Mouse (Mus musculus): Measurements from ENCODE around the gene Zfp423. TPM values are rescaled to one million over a fixed set of nuclear protein-coding genes. Genes with fewer than 3 reads are reported as not detected.
A peak's percentile ranks its signal among the peaks of the same experiment; 100 is the strongest.

The Zfp423 gene
- polyA plus RNA-seq, 1 experiment, result 31.1 TPM

DNA sequence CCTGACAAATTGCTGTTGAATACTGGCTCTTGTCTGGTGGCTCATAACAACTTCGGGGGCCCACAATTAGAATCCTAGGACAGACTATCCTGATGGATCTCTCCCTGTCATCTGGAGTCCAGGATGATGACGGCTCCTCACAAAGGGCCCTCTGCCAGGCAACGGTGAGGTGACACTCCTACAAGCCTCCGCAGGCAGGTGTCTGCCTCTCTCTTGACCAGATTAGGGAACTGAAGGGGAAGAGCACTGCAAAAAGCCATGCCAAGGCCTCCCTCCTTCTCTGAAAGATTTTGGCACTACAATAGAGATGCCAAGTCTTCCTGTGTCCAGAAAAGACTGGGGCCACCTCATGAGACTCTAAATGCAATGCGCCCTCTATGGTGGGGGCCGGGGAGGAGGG lies 7.1 kb downstream of the Zfp423 start:
- no peak for DNase-seq (ENCODE audit: low read depth)

DNA sequence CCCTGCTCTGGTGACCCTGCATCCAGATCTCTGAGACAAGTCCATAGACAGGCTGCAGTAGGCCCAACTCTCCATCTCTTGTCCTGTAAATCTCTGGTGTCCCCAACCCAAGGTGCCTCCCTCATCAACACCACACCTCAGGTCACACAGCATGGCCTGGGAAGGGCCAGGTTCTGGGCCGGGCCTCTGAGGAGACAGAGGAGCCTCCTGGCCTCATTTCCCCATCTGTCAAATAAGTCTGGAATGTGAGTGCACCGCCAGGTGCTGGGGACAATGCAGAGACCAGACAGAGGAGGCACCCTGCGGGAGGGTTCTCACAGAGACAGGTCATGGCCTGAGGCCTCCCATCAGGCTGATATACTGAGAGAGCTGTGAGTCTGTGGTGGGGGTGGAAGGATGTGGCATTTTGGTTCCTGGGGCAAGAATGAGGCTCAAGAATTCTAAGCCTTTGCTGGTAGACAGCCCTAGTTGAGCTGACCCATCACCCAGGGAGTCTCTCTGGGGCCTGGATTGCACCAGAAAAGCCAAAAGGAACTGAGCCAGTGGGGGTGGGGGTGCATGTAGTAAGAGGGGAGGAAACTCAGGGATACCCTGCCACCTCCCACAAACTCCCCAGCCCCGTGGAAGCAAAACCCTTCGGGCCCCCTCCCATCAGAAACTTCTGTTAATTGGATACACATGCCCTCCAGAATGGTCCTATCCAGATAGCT lies 15.0 kb downstream of the Zfp423 start:
- no peak for DNase-seq (ENCODE audit: low read depth)

GRCm38 (mm10) chr8:87943651-87944091 lies 15.7 kb downstream of the Zfp423 start:
- no peak for DNase-seq (ENCODE audit: low read depth)

DNA sequence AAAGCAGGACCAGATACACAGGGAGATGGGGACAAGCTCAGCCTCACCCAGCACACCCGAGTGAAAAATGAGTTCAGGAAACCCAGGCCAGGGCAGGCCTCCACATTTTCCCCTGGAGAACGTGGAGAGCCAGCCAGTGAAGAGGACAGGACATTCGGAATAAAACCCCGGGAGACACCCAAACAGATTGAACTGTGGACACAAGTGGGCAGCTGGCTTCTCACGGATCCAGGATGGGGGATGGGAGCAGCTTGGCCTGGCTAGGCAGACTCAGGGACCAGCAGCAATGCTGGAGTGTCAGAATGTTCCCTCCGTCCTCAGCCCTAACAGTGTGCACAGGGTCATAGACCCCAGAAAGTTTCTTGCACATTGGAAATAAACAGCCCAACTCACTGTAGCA lies 18.7 kb downstream of the Zfp423 start:
- DNase-seq (ENCODE audit: low read depth), result no peak

DNA sequence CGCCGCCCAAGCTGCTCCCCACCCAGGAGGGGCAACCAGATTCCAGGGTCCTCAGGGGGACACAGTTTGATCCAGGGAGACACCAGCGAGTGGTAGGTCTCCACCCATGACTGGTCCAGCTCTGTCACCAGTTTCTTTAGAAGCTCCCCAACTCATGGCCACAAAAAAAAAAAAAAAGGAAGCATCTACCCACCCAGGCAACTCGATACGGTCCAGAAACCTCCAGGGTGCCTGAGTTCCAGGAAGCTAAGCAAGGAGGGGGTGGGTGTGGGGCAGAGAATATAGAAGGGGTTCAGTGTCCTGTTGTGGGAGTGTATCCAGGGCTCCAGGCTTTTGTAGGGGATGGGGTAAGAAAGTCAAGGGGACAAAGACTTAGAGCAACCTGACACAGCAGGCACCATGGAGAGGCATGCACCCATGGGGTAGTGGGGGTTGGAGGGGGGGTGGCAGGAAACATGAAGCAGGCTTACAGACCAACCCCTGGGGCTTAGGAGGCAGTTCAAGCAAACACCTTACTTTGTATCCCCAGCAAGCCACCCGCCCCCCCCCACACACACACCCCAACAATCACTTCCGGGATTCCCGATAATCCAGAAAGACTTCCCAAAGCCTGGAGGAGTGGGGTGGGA lies 20.0 kb downstream of the Zfp423 start:
- DNase-seq (ENCODE audit: low read depth), result no peak

- DNase-seq (ENCODE audit: low read depth), result no peak
Measured at GRCm38 (mm10) chr8:87938351-87939232, 20.8 kb downstream of the Zfp423 start.

DNA sequence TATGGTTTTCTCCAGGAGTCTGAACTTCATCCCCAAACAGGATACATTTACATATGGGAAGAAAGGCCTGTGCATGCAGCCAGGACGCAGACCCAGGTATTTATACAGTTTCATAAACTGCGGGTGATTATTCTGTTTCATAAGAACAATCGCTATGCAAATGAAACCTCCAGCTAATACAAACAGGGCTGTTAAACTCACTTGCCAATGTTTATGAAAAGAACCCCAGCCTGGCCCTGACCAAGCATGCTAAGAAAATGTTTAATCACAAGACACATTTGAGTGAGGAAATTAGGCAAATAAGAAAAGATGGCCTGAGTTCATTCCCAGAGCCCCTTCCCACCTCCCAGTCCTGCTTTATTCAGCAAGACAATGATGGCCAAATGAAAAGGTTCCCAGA lies 22.2 kb downstream of the Zfp423 start:
- DNase-seq (ENCODE audit: low read depth), result no peak

DNA sequence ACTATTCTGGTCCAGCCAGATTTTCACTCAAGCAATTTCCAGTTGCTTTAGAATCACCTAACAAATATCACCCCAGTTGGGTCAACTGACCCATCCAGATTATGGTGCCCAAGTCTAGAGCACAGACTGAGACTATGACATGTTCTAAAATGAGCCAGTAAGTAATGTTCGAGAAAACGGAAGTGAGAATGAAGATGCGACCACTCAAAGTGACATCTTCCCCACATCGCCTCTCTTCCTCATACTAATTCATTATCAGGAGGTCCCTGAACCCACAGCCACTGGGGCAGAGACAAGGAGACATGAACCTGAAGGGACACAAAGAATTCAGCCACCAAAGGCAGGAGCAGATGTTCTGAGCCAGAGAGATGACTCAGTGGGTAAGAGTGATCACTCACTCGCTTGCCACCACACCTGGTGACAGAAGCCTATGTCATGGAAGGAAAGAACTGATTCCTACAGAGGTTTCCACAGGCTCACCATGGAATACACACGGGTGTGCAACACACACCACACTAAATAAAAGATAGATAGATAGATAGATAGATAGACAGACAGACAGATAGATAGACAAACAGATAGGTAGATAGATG lies 24.2 kb downstream of the Zfp423 start:
- no peak for DNase-seq (ENCODE audit: low read depth)

- no peak for DNase-seq (ENCODE audit: low read depth)
Measured at GRCm38 (mm10) chr8:87934175-87934574, 25.2 kb downstream of the Zfp423 start.

DNA sequence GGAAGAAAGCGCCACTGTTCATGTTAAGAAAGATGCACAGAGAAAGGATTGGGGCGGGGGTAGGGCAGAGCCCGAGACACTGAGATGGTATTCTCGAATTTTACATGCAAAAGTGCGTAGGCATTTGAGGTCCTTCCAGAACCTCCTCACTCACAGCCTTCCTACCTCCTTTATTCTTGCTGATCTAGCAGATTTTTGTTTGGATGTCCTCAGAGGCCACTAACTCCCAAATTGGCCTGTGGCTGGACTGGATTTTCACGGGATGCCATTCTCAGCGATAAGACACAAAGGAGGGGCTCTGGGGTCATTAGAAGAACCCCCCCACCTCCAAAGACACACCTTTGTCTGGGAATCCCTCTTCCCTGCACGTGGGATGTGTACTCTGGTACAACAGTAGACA lies 25.6 kb downstream of the Zfp423 start:
- DNase-seq (ENCODE audit: low read depth), result no peak

GRCm38 (mm10) chr8:87928857-87929256 lies 30.5 kb downstream of the Zfp423 start:
- DNase-seq (ENCODE audit: low read depth), result no peak

DNA sequence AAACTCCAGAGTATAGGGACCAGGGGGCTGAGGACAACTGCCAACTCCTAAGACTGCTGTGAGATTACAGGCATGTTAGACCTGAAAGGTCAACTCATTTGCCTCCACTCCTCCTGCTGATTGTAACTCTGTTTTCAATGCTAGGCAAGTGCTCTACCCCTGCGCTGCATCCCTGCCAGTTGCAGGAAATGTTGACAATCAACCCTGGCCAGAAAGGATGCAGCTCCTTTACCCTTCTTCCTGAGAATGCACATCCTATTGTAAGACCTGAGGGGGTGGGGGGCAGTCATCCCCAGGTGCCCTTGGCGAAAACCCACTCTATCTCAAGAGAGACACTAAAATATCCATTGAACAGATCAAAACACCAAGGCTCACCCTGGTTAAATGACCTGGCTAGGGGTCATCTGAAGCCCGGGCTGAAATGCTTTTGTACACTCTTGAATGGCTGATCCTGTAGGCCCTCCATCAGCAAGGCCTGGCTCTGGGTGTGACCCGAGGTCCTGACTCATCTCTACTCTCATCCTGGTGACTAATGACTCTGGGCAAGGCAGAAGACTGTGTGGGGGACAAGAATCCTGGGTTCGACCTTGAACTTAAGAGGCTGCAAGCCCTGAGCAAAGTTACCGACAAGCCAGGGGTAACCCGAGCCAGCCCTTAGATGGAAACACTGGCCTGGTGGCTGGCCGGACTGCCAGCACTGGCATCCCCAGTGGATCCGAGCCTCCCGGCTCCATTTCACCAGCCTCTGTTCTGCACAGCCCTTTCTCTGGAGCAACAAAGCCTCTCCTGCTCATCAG lies 32.2 kb downstream of the Zfp423 start:
- DNase-seq (ENCODE audit: low read depth), result no peak

DNA sequence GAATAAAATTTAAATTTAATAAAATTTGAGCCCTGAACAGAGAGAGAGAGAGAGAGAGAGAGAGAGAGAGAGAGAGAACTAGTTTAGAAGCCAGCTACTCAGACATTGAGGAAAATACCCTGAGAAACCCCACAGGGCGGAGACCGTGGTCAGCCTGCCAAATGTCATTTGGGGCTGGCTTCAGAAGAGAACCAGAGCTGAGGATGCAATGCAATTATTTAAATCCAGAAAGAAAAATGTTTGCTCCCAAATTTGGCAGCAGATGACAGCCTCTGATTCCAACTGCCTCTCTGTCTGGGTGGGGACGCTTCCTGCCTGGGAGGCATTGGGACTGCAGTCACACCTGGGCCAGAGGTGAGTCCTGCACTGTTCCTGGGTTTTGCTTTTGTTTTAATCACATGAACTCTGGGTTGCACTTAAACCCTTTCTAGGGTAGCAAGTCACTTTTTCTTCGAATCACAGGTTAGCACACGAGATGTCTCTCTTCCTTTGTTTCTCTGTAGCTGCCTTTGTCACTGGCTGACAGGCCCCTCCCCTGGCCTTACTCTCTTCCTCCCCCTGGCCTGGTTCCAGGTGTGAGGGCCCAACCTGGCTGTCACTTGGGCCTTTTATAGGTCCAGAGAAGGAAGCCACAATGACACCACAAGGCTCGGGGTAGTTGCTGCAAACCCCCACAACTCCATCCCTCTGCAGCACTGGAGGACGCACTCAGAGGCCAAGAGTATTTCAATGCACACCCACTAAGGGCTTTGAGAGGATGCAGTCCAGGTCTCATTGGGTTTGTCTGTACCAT lies 33.1 kb downstream of the Zfp423 start:
- no peak for DNase-seq (ENCODE audit: low read depth)

DNA sequence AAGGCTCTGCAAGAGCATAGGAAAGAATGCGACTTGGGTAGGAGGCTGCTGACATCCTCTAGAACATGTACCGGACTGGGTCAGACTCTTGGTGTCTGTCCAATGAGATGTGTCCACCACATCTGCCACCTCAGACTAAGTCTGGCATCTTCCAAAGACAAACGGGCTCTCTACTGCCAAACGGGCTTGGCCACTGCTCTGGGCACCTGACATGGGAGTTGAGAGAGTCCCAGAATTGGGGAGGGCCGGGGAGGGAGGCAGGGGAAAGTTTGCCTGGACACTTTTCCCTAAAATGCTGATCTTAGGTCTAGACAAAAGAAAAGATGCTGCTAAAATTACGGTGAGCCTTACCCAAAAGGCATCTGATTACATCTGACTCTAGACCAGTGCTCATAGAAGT lies 36.5 kb downstream of the Zfp423 start:
- DNase-seq (ENCODE audit: low read depth), result no peak

- DNase-seq (ENCODE audit: low read depth), result peak; percentile 87
Measured at GRCm38 (mm10) chr8:87922446-87922845, 36.9 kb downstream of the Zfp423 start.

DNA sequence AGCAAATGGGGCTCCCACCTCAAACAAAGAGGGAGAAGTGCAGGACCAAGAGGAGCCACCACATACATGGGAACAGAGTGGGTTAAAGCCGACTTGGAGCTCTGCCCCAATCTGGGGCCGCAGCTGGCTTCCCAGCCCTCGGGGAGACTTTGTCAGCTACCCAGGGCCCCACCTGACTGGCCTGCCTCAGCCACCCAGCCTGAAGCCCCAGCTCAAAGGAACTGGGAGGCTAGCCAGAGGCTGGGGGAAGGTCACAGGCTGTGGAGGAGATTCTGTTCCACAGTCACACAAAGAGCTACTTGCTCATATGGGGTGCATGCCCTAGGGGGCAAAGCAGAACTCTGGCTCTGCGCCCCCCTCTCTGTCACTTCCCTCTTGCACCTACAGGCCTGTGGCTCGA lies 41.4 kb downstream of the Zfp423 start:
- DNase-seq (ENCODE audit: low read depth), result no peak

GRCm38 (mm10) chr8:87915763-87916162 lies 43.6 kb downstream of the Zfp423 start:
- no peak for DNase-seq (ENCODE audit: low read depth)

DNA sequence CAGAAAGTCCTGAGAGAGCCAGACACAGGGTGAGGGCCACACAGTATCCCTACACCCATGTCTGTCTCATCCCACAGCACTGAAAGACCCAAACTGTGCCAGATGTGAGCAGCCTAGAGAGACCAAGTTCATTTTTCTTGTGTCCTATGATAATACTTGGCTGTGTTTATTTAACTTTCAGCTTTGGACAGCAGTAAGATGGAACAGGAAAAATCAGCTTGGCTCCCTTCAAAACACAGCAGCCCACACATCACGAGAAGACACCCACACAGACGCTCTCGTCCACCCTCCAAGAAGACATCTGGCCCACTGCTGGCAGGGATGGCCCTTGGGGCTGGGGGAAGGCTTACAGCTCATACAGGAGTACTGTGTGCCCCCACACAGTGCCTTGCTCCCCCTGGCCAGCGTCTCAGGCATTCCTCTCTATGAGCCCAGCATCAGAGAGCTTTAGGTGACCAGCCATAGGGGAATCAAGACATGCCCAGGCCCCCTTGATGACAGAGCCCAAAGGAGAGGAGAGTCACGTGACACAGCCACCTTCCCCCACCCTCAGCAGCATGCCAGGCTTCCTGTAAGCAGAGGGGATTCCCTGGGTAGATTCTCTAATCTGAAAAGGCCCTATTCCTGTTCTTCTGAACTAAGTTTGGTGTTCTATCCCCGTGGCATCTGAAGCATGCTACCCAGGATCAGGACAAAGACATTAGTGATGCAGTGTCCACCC lies 45.0 kb downstream of the Zfp423 start:
- DNase-seq (ENCODE audit: low read depth), result no peak

- DNase-seq (ENCODE audit: low read depth), result no peak
Measured at GRCm38 (mm10) chr8:87908940-87909339, 50.5 kb downstream of the Zfp423 start.

GRCm38 (mm10) chr8:87905404-87905803 lies 54.0 kb downstream of the Zfp423 start:
- no peak for DNase-seq (ENCODE audit: low read depth)

All from gonadal fat pad, adult 2 months (tissue).